Mouse (Mus musculus): ENCODE data around the gene Ppm1b.

Ppm1b gene

DNA sequence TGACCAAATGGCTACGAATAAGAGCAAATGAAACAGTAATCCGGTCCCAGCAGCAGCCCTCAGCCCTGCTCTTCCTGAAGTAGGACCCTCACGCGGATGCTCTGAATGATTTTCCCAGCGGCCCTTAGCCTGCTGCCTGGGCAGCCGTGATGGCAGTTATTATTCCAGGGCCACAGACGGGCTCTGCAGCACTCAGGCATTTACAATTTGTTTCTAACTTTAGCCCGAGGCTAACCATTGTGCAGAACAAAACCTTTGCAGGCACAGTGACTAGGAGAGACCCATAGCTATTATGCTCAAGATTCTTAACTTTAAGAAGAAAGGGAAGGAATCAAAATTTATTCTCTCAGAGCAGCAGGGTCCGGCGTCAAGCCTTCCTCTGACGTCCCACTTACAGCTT is 115.8 kb downstream of the Ppm1b start:
- no peak for DNase-seq (ENCODE audit: low spot score)

DNA sequence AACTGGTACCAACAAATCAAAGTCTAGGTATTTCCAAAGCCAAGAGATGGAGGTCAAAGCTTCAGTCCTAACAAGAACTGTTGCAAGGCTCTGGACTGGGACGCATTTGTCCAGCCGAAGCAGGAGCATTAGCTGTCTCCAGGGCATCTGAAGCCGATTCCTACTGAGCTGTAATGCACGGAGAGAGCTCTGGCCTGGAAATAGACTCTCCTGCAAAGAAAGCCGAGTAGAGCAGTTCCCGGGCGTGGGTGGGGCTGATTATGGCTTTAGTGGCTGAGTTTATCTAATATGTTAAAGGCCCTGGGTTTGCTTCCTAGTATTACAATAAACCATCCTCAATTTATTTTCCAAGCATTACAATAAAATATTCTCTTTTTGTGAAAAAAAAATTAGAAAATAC is 116.7 kb downstream of the Ppm1b start:
- DNase-seq (ENCODE audit: low spot score), result no peak

Measured in urinary bladder, postnatal 14 days (tissue).